Mouse (Mus musculus) heart, postnatal 10 days (tissue): ENCODE measurements around the gene Dnajb6. TPM values are rescaled to one million over a fixed set of nuclear protein-coding genes. Genes with fewer than 3 reads are reported as not detected.
"Not testable (repeated sequence)": the region's sequence is repeated elsewhere in the genome, so short reads cannot be mapped to it uniquely, and the experiment has no call there.

Experiments used
- DNase-seq, 2 experiments: peaks; one replicate each; pipeline ENCODE4 v3.0.0; 2021
- intact Hi-C: fragments of 180-260 bp; cut with DNase I; formaldehyde crosslinking; loops from one replicate; pipeline ENCODE4 v1.15.1; 2025
- total RNA-seq, 2 experiments: library from RNA; stranded (reverse); gene quantifications; 2 replicates each; pipeline ENCODE4 v1.2.3; 2021

Gene Dnajb6
- total RNA-seq, 2 experiments from 2014 or later = 75.4 to 78.2 TPM

DNA sequence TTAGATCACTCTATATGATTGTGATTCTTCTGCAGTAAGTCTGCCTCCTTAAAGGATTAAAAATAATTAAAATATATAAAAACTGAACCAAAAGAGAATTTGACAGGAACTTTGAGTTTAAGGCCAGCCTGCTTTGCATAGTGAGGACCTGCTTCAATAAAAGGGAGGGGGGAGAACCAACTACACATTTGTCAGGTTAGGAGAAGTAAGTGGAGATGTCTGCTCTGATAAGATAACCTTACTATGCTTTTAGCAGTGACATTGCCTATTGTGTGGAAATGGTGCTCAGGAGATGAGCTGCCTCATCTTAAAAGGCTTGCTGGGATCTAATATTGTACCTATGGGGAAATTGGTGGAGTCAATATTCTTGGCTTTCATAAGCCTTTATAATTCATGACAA is 17.4 kb downstream of the Dnajb6 start:
- intact Hi-C loops = no loop called here
- DNase-seq = no peak

DNA sequence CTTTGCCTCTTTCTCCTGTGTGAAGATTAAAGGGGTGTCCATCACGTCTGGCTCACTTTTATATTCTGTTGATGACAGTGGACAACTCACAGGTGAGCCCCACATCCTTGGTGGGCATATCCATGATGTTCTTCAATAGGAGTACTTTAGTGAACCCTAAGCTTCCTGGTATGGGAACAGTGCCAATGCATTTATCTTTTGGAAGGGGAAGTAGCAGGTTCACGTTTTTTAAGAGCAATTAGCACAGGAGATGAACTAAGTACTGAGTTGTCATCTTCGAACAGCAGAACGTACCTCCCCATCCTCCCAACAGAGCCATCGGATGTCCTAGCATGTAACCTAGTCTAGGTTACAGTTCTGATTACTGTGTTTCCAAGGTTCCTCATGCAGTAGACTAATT is 23.8 kb downstream of the Dnajb6 start:
- intact Hi-C loops = no loop called here
- DNase-seq = no peak

DNA sequence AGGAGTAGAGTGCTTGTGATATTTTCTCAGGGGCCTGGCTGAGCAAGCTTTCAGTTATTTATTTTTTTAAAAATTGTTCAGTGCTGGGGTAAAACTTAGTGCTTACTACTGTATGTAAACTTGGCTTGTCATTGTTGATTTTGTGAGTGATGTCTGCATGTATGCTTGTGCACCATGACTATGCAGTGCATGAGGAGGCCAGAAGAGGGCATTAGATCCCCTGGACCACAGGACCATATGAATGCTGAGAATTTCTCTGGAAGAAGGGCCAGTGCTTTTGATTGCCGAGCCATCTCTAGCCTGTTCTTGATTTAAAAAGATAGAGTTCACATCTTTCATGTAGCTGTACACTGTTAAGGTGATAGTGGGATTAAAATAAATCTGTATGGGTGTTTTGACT is 35.4 kb downstream of the Dnajb6 start:
- DNase-seq = peak in 1 of 2 experiments; percentile 29
- intact Hi-C loops = no loop called here

DNA sequence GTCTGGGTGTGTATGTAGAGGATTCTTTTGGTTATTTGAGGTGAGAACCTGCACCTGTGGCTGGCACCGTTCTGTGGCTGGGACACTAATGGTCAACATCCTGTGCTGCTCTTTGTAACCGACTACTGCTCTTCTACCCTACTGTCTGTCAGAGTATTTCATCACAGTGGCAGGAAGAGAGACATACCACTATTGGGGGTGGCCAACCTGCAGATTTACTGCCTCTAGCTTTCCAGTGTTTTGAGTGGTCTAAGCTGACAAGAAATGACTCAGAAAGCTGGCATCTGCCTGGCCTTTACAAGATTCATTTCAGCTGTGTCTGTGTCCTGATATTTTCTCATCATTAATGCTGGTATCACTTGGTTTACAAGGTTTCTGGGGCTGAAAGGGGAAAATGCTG is 36.5 kb downstream of the Dnajb6 start:
- intact Hi-C loops = no loop called here
- no peak for DNase-seq

DNA sequence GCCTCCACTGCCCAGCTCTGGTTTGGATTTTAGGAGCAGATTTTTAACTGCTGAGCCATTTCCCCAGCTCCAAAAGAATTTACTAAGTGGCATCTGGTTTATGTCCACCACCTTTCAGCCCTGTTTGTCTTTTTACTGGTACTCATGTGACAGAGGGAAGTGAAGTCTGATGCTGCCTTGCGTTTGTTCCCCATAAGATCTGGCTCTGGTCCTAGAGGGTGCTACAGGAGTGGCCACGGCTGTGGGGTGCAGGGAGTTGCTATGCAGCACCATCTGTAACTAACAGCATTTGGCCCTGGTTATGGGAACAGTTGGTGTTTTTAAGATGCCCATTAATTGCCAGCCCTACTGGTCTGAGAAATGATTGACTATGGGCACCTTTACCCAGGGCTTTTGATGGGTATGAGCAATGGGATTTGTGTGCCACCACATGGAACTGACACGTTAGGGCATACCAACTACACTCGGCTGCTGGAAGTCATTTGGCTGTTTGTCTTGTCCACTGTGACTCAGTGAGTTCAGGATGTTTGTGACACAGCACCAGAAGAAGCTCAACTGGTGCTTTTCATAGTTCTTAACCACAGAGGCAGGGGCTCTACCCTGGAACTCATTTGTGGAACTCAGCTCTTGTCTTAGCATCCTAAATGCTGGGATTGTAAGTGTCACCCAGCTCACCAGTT is 37.3 kb downstream of the Dnajb6 start:
- peak; percentile 35 to 37 for DNase-seq
- intact Hi-C loops = no loop called here

DNA sequence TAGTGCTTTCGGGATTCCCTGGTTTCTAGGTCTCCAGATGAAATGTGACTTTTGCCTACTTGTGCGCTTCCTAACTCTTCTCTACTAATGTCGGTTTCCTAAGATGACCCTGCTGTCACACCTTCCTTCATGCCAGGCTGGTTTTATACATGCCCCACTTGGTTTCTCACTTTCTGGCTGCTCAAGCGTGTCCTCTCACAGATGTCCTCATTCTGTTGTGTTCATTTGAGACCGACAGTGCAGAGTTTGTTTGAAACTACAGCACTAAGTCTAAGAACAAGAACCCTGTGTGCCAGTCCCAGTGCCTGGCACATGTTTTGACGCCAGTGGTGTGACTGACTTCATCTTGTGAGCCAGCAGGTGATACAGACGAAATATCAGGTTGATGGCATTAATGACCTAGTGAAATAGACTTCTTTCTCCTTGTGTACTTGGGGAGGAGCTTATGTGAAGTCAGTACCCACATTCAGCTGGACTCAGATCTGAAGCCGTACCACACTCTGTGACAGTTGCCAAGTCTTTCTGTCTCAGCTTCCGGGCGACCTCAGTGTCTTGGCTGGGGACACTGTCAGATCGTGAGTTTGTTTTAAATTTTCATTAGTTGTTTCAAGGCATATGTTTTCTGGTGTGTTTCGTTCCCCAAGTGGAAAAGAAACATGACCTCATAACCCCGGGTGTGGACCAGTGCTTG is 38.1 kb downstream of the Dnajb6 start:
- DNase-seq = no peak
- intact Hi-C loops = no loop called here

DNA sequence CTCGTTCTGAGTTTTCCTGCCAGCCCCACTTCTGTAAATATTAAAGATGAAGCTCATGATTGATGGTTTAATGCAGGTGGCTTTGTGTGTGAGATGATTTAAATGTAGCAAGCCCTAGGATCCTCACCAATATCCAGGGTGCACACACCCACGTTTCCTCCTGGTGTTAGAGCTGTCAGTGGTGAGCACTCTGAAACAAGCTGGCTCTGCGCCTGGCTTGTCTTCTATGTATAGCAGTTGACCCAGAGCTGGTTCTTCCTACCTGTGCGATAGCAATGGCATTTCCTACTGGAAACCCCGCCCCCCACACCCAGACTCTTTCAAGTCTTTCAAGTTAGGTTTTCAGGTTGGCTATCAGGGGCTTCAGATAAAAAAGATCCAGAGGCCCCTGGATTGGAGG is 39.9 kb downstream of the Dnajb6 start:
- peak; percentile 48 to 65 for DNase-seq
- intact Hi-C loops = no loop called here

DNA sequence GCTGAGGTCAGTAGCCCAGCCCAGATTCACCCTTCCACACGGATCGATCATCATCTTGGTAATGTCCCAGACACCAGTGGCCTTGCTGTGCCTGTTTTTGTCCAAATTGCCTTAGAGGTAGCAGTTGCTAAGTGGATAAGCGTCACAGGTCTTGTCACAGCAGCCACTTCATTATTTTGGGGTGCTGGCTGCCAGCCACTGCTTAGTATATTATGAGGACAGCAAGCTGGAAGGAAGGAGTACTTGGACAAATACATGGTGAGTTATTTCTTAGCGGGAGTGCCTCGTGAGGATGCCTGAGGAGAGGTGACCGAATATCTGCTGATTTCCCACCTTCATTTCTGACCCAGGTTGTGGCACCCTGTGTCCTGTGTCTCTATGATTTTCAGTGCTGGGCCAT is 42.5 kb downstream of the Dnajb6 start:
- no peak for DNase-seq
- intact Hi-C loops = no loop called here

DNA sequence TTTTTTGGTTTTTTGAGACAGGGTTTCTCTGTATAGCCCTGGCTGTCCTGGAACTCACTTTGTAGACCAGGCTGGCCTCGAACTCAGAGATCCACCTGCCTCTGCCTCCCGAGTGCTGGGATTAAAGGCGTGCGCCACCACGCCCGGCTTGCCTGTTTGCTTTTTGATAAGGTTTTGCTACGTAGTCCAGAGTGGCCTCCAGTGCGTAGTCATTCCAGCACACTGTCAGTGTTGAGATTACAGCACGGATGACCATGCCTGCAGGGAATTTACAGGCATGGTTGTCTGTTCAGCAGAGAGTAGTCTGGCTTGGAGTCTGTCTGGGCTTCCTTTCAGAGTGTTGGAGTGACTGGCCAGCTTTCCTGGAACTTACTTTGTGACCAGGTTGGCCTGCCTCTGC is 44.2 kb downstream of the Dnajb6 start:
- intact Hi-C loops = not testable (repeated sequence)
- peak in 1 of 2 experiments; percentile 37 for DNase-seq

DNA sequence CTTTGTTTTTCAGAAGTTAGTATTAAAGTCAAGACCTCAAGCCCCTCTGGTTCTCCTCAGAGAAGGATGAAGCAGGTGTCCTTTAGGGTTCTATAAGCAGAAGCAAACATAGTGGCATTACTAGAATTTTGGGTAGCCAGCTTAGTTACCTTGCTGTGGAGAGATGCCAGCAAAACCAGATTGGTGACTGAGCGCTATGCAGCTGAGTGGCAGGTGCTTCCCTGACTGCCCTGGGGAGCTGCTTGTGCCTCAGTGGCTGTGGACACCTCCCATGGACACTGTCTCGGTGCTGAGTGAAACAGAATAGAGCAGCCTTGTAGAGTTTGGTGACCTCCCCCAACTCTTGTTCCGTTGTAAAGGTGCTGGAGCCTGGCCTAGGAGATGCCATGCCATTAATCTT is 46.8 kb downstream of the Dnajb6 start:
- no peak for DNase-seq
- intact Hi-C loops = no loop called here

DNA sequence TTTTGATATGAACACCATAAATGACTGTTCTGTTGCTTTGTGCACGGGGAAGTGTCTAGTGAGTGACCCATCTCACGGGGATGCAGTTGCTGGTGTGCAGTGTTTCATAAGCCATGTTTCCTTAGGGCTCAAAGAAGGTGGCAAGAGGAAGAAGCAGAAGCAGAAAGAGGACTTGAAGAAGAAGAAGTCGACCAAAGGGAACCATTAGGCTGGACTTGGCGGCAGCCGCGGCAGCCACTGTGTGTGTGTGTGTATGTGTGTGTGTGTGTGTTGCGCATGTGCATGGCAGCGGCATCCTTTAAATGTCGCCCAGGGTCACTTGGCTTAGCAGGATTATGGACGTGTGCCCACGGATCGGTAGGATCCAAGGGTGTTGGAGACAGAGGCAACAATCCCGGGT is 49.4 kb downstream of the Dnajb6 start:
- intact Hi-C loops, DNase-seq: not testable (repeated sequence)

DNA sequence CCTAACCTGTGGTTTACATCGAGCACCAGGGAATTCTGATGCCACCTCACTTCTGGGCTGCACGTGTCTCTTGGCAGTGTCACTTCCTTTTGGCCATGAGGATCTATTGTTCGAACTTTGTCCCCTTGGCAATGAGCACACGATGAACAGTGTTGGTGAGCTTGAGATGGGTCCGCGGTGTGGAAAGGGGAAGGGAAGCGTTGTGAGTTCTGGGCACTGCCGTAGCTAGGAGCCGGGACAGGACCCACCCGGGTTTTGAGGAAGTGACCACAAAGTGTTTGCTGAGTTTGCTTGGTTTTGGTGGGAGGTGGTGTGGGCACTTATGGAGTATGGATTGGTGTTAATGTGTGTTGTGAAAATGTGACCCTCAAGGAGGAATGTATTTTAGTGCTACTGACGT is 50.5 kb downstream of the Dnajb6 start:
- intact Hi-C loops, DNase-seq: not testable (repeated sequence)

DNA sequence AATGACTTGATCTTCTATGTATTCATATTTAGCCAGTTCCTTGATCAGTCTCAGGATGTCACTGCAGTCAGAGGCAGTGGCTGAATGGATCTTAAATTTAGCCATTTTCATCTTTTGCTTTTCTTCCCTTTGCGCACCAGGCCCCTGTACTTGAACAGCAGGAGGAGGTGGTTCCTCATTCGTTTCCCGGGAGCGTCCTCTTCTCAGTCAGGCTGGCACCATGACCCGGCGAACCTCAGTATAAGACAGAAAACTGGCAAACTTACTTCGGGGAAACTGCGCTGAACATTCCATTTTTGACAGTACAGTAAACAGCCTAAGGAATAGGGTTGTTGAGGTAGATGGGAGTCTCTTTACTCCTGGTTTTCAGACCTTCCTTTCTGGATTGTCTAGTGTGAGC is 59.4 kb downstream of the Dnajb6 start:
- DNase-seq, intact Hi-C loops: not testable (repeated sequence)

DNA sequence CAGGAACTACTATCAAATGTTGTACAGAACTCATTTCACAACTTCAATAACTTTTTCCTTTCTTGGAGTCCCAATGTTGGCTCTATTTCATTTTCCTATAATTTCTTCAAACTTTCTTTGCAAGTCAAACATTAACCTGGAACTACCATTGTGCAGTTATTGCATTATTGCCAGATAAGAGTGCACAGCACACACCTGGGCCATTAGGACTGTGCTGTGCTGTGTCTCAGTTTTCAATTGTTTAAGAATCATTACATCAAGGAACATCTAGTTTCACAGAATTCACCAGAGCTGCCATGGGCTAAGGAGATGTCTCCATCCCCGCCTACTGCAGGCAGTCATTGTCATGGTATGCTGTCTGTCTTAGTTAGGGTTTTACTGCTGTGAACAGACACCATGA is 73.5 kb downstream of the Dnajb6 start:
- no peak for DNase-seq
- intact Hi-C loops = no loop called here

DNA sequence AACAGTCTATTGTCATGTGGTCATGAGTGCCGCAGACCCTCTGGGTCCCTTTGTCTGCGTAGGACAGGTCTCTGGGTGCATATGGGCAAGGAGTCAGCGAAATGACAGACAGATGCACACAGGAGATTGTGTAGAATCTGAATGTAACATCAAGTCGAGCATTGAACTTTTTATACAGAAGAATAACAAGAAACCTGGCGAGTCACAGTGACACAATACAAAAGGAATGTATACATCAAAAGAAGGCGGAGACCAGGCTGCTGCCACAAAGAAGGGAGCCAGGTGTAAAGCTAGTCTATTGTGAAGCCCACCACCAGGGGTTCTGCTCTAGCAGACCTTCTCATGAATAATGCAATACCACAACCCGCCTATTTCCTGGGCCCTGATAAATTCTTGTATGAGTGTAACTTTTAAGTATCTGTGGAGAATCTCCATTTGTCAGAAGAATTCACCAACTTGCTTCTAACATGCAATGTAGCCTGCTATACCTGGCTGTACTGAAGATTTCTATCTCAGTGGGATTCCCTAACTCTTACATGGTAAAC is 76.0 kb downstream of the Dnajb6 start:
- intact Hi-C loops, DNase-seq: not testable (repeated sequence)

DNA sequence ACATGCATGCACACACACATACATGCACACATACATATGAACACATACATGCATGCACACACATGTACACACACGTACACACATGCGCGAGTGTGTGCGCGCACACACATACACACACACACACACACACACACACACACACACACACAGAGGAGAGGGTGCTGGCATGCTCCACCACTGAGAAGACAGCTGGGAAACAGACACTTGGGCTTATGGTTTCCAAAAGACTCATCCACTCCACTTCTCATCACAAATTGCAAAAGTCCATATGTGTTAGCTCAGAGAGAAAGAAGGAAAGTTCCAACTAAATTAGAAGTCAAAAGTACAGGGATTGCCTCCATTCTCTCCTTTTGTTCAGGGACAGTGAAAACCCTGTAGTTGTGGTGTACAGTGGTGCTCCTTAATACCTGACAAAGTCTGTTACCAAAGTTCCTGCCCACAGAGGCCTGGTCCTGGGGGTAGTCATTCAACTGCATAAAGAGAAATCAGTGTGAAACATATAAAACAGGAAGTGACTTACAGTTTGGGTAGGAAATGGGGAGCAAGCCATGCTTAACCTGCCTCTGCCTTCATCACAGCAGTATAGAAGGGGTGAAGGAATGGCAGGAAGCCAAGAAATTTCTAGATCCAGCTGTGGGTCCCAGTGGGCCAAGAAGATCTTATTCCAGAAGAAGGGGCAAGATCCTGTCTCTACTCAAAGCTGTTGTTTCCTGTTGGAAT is 81.2 kb downstream of the Dnajb6 start:
- DNase-seq = peak in 1 of 2 experiments; percentile 9
- intact Hi-C loops = no loop called here

DNA sequence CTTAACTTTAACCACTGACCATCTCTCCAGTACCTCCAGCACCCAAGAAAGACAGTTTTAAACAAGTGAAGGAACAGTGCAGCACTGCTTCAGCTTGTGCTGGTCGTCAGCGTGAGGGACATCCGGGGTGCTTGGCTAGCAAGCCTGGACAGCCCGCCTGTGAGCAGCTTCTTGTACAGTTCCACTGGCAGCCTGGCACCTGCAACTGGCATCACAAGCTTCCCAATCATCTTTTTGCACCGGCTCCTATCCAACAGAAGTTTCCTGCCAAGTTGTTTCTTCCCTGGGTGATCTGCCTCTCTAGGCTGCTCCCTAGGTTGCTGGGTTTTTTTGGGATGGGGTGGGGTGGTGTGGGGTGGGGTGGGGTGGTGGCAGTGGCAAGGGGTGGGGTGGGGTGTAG is 81.9 kb downstream of the Dnajb6 start:
- peak; percentile 77 to 85 for DNase-seq
- intact Hi-C loops = no loop called here

DNA sequence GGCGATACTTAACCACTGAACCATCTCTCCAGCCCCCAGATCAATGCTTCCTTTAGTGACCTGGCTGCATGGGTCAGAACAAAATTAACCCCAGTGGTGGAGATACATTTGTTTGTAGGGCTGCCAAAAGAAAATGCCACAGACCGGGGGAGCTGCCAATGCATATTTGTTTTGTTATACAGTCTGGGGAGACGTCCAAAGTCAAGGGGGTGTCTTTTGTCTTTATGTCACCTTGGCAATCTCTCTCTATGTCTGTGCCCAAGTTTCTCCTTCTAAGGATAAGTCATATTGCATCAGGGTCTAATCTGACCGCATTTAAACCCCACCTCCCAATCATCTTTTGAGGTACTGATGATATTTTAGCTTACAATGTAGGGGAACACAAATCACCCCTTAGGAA is 82.8 kb downstream of the Dnajb6 start:
- intact Hi-C loops = no loop called here
- DNase-seq = no peak

DNA sequence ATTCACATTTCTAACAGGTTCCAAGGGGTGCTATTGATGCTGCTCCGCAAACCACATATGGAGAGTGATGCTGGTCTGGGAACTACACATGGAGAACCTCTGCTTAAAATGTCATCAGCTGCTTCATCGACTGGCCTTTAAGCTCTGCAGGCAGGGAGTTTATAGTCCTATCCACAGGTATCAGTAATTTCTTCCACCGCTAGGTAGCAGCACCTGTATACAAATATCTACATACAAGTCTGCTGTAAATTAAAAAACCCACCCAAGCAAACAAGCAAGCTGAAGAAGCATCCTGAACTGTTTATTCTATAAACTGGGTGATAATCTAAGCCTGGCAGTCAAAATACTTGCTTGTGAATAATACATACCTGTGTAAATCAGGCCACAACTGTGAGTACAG is 89.3 kb downstream of the Dnajb6 start:
- intact Hi-C loops = loop anchor here (1.0 to 10.0 kb wide), 4 partner anchors 189 to 290 kb away; partner anchors contain the start of genes Il6 and Tyms
- peak; percentile 65 to 80 for DNase-seq

DNA sequence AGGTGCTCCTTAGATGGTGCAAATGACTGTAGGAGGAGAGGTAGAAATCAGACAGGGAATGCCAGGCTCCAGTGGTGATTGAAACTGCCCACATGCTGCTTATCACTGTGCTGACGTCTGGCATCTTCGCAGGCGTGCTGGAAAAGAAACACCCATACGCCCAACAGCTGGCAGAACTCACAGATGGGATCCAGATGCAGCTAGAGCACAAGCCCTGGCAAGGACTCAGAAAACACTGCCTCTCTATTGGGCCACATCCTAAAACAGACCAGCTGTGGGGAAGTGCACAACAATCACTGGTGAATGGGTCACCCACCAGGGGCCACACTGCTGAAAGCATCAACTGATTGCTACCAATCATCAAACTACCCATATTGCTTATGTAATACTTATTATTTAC is 91.3 kb downstream of the Dnajb6 start:
- peak; percentile 80 to 83 for DNase-seq
- intact Hi-C loops = loop anchor here (5.0 to 10.0 kb wide), 3 partner anchors 246 to 288 kb away; partner anchors contain the start of gene Tyms

DNA sequence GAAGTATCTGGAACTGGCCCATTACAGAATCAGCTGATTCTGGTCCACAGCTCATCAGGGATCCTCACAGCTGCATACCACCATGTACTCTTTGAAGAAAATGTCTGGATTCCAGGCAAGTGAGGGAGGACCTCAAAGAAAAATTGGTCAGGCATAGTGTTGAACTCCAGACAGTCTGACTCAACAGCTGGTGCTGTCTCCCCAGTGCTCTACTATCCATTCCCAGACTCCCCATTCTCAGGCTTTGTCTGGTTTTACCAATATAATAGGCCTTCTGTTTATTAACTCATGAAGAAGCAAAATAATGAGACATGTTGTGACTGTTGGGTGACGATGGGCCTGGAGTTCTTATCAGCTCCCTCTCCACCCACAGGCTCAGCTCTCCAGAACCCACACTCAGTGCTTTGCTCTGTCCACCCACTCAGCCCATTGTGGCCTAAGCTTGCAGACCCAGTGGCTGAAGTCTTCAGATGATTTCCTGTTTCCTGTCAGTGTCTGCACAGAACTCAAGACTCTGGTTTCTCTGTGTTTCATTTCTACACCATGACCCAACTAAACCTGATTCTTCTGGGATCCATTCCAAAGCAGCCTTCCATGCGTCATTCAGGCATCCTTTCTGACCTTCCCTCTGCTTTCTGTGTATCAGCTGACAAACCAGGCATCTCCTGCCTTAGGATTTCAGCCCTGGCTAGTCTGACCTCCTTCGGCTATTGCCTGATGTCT is 107.1 kb downstream of the Dnajb6 start:
- intact Hi-C loops = loop anchor here (5.0 kb wide), 1 partner anchor 170 kb away; the partner anchor contains the start of gene Il6
- peak; percentile 75 to 78 for DNase-seq
